Mouse (Mus musculus) thymus, adult 18-20 months (tissue): ENCODE results near the gene Rcn3.
"Not testable (repeated sequence)": the region's sequence is repeated elsewhere in the genome, so short reads cannot be mapped to it uniquely, and the experiment has no call there.

ENCODE experiments used
- DNase-seq, 2 experiments: peaks; one replicate each; pipeline ENCODE4 v3.0.0; 2022; ENCODE audit warnings: mixed read lengths in 2 of 2

The Rcn3 gene

DNA sequence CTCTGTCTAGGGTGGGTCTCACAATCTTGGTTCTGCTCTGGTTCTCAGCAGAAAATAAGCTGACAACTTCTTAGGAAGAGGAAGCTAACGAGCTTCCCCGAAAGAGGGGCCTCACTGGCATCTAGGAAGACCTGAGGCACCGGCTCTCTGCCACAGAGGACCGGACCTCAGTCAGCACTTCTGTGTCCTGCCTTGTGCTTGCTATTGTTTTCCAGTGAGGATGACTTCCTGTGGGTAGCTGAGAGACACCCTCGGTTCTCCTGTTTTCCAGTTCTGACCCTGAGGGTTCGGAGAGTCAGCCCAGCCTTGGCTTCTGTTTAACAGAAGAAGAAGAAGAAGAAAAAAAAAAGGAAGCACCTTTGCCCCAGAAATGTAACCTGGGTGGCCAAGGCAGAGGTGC is 5.5 kb upstream of the Rcn3 start:
- DNase-seq: no peak

DNA sequence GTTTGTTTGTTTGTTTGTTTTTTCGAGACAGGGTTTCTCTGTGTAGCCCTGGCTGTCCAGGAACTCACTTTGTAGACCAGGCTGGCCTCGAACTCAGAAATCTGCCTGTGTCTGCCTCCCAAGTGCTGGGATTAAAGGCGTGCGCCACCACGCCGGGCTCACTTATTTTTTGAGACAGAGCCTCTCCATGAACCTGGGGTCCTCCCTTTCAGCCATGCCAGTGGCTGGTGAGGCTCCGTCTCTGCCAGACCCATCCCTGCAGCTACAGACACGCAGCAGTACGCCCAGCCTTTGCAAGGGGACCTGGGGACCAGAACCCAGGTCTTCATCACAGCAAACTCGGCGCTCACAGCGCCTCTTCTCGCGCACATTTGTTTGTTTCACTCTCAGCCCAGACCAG is 3.9 kb upstream of the Rcn3 start:
- not testable (repeated sequence) for DNase-seq

DNA sequence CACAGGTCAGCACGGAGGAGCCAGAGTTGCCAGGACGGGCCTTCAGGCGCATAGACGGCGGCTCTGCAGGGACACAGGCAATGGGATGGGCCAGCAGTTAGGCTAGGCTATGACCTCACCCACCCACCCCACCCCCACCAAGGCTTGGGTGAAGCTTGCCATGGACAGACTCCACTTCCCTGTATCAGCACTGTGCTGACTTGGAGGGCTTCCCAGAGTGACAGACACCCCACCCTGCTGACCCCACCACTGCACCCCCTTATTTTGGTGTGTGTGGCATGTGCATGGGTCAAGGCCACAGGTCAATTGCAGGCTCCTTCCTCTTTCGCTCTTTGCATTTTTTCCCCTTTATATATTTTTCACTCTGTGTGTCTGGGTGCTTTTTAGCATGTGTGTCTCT is 3.3 kb upstream of the Rcn3 start:
- no peak for DNase-seq

DNA sequence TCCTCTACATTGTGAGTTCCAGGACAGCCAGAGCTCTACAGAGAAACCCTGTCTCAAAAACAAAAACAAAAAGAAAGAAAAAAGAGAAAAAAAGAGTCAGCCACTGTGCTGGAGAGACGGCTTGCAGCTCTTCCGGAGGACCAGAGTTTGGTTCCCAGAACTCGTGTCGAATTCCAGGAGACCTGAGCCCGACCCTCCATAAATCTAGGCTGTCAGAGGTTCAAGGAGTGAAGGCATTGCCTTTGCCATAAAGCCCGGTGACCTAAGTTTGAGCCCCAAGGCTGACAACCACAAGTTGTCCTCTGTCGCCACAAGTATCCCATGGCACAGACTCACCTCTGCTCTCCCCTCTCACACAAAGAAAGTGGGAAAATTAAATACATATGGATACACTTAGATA is 2.1 kb upstream of the Rcn3 start:
- no peak for DNase-seq

DNA sequence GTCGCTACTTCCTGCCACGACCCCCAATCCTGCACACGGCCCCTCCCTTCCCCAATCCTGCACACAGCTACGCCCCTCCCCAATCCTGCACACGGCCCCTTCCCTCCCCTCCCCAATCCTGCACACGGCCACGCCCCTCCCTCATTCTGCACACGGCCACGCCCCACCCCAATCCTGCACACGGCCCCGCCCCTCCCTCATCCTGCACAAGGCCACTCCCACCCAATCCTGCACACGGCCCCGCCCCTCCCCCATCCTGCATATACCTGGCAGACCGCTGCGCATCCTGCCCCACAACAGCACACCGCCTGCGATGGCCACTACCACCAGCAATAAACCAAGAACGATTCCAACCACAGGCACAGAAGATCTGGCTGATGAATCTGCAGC is 1.5 kb upstream of the Rcn3 start:
- DNase-seq: no peak

DNA sequence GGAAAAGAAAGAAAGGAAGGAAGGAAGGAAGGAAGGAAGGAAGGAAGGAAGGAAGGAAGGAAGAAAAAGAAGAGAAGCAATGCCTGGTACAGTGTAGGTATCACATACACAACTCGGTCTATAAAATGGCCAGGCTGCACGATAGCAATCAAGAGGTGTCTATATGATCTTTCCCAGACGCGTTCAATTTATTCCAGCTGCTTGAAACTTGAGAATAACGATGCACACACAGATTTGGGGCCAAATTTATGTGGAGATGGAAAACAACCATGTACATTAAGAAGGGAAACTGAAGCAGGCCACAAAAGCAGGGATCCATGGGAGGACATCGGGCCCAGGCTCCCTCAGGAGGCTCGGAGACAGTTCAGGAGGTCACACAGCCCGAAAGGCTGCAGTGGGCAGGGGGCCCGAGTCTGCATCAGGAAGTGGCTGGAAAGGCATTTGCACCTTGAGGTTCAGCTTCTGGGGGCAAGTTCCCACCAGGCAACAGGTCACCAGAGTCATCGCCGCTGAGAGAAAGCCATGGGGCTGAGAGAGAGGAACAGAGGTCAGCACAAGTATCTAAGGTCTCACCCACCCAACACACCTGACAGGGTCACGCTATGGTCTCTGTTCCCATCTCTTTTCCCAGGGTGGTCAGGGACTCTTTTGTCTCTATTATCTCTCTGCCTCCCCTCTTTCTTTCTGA is 951 bp upstream of the Rcn3 start:
- no peak for DNase-seq

DNA sequence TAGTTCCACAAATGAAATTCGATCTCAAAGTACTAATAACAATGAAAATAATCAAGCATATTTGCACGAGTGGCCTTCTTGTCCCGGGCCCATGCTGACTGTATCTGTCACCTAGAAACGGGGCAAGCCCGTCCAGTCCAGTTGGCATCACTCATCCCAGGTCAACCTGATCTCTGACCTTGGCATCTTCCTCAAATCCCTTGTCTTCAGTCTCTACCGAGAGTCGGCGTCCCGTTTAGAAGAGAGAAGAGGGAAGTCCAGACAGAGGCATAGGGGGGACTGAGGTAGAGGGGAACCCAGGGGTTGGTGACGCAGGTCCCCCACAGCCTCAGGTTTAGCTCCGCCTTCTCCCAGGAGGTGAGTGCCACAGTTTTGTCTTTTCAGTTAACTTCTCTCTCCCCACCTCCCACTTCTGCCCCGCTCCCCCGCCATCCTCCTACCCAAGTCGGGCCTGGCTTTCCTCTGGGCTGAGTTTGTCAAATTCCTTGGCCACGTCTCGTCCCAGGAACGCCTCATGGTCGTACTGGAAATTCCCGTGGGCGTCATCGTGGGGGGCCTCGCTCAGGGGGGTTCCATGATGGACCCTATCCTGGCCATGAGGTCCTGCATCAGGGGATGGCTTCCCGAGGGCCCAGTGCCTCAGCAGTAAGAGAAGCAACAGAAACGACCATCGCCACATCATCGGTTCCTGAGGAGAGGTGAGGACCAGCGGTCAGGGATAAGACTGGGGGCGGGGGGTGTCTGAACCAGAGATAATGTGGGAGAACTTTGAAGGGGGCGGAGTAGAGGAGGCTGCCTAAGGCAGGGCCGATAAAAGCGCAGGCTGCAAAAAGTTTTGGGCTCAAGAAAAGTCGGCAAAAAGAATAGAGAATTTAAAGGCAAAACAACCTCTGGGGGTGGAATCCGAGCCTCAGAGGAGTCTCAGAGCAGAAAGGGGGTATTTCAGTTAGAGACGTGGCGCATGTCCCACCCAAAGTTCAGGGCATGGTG is 725 bp downstream of the Rcn3 start:
- no peak for DNase-seq

DNA sequence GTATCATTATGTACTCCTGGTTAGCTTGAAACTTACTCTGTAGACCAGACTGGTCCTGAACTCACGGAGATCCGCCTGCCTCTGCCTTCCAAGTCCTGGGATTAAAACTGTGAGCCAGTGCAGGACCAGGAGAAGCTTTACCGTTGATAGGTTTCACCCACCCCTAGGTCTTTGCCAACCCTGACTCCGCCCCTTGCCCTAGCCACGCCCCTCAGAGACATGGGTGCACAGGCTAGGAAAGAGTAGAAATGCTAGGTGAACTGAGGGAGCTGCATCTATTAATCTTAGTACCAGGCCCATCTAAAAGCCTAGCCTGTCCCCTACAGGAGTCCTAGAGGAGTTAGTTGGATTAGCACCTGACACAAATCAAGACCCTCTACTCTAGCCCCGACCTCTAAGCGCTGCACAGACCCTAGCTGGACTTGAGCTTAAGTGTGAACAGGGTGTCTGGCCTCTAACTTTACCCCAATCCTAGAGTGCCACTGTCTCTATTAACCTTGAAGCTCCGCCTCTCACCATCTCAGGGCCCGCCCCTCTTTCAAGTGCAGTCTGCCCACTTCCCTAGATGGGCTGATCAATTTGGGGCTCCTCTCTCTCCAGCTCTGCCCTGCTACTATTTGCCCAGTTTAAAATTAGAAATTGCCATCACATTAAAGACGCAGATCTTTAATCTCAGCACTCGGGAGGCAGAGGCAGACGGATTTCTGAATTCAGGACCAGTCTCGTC is 1.6 kb downstream of the Rcn3 start:
- DNase-seq: no peak

DNA sequence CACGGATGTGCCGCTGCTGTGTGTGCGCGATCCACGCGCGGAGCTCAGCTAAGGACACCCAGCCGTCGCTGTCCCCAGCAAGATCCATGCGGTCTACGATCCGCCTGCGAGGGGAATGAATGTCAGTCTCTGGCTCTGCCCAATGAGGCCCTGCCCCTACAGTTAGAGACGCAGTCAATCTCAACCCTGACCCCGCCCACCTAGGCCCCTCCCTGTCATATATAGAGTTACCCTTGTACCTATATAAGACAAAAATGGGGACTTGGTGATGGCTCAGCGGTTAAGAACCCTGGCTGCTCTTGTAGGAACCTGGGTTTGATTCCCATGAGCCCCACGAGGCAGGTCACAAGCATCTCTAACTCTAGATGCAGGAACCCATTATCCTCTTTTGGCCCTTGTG is 3.4 kb downstream of the Rcn3 start:
- no peak for DNase-seq

DNA sequence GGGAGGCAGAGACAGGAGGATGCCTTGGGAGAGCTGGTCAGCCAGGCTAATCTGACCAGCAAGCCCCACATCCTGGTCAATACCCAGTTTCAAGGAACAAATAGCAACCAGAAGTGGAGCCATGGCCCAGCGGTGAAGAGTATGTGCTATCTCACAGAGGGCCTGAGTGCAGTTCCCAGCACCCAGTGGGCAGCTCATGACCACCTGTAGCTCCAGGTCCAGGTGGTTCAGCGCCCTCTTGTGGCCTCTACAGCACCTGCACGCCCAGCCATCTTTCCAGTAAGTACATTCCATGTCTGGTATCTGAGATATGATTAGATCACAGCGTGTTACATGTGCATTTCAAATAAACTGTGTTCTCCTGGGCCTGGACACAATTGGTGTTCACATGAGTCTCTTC is 5.9 kb downstream of the Rcn3 start:
- DNase-seq: no peak

DNA sequence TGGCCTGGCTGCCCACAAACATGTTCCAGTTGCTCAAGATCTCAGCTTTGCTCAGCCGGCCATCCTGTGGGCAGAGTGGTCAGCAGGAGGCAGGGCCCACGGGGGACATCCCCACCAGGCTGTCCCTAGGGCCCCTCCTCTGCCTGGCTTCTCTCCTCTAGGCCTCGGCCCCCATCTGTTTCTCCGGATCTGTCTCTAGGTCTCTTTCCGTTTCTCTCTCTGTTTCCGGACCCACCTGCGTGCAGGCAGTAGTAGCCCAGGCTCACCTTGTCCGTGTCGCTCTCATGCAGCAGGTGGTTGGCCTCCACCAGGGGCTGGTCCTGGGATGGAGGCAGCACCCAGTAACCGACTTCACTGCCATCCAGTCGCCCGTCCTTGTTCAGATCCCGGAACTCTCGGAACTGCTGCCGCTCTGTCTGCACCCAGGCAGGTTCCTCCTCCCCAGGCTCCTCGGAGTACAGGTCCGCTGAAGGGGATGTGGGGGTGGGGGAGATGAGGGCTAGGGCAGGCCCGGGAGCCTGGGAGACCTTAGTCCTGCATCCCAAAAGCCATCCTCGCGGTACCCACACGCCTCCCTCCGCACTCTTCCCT is 8.6 kb downstream of the Rcn3 start:
- DNase-seq: no peak

DNA sequence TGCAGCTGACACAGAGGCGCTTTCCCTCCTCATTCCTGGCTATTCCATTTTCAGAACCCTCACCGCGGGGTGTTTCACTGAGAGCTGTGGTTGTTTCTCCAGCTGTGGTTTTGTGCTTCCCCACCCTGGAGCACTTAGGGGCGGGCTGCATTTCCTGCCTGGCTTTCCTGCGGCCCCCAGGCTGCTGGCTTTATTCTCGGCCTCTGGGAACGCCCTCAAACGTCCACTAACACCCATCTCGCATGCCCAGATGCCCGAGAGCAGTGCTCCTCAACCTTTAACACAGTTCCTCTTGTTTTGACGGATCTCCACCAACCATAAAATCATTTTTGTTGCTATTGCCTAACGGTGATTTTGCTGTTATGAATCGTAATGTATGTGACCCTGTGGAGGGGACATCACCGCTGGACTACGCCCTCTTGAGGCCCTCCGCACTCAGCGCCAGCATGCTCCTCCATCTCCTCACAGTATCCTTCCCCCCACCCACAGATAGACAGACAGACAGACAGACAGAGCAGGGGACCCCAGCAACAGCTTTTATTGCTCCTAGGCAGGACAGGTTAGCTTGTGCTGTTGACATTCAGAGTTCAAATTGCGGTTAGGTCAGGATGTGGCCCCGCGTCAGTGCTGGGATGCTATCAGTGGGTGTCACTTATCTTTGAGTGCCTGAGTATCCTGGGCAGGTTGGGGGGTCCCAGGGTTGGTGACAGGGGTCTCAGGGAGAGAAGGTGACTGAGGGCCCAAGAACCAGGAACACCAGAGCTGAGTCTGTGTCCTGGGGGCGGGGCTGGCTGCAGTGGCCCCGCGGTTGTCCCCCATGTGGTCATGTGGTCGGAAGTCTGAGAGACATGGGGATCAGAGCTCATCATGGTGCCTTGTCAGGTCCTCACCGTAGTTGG is 9.4 kb downstream of the Rcn3 start:
- DNase-seq: peak; percentile 28 to 41

DNA sequence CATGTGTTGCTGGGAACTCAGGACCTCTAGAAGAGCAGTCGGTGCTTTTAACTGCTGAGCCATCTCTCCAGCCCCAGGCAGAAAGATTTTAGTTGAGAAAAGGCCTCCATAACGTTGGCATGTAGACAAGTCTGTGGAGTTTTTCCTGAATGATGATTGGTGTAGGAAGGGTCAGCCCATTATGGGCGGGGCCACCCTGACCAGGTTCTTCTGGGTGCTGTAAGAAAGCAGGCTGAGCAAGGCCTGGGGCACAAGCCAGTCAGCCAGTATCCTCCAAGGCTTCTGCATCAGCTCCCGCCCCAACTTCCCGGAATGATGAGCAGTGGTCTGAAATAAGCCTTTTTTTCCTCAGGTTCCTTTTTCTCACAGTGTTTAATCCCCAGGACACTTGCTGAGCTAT is 11.0 kb downstream of the Rcn3 start:
- no peak for DNase-seq

DNA sequence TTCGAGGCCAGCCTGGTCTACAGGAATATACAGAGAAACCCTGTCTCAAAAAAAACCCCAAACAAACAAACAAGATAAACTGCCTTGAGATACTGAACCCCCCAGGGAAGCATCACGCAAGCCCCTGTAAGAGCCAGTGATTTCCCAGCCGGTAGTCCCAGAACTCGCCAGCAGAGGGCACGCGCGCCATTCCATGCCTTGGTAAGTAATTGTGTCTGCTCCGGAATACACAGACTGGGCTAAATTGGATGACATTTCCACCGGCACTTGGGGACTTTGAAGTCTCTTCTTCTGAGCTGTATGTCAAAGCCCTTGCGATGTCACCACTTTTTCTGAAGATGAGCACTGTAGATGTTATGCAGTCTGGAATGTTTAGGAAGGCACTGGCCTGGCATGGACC is 12.2 kb downstream of the Rcn3 start:
- DNase-seq: peak; percentile 80 to 83

DNA sequence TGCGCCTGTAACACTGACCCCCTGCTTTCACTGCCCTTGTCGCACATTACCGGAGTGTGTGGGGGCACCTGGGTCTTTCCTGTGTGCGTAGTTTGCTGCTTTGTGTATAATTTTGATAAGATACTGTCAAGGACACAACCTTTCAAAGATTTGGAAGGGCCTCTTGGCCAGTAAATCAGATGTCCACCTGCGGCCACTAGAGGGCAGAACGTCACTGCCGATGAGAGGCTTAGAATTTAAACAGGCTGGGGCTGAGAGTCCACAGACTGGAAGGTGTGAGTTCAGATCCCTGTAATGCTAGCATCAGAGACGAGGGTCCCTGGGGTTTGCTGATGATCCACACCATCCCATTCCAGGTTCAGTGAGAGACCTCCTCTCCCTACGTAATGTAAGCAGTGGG is 13.5 kb downstream of the Rcn3 start:
- DNase-seq: peak in 1 of 2 experiments; percentile 47

DNA sequence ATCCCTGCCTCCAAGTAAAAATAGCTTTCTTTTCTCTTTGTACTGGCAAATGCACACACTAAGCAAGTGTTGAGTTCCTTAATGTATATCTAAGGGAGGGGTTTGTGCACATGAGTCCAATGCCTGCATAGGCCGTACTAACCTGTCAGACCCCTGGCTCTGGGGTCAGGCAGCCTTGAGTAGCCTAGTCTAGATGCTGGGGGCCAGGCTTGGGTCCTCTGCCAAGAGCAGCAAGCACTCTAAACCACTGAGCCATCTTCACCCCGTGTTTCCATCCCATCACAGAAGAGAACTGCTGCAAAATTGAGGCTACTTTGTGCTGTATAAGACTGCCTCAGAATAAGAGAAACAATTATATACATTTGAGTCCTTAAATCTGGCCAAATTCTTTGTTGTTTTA is 14.2 kb downstream of the Rcn3 start:
- no peak for DNase-seq

DNA sequence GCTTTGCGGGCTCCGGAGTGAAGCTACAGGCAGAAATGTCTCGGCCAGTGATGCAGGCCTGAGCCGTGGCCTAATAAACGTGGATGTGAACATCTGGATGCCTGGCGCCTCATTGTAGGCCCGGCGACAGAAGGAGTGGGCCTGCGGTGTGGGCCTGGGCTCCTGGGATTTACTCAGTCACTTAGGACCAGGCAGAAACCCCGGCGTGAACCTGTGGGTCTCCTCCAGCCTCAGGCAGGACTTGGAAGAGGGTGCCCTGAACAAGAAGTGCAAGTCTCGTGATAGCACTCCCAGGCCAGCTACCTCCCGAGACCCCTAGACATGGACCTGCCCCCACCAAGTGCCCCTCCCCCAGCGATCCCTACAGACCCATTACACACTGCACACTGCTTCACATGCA is 14.7 kb downstream of the Rcn3 start:
- no peak for DNase-seq

DNA sequence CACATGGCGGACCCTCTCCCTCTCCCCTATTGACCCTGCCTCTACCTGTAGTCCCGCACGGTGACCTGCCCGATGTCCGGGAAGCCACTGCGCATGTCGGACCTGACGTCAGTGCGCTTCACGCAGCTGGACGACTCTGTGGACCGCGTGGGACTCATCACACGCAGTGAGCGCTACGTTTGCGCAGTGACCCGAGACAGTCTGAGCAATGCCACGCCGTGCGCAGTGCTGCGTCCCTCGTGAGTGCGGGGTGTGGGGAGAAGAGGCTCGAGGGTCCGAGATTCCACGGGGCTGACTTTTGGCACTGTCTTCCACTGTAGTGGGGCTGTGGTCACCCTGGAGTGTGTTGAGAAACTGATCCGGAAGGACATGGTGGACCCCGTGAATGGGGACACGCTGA is 15.5 kb downstream of the Rcn3 start:
- DNase-seq: no peak

DNA sequence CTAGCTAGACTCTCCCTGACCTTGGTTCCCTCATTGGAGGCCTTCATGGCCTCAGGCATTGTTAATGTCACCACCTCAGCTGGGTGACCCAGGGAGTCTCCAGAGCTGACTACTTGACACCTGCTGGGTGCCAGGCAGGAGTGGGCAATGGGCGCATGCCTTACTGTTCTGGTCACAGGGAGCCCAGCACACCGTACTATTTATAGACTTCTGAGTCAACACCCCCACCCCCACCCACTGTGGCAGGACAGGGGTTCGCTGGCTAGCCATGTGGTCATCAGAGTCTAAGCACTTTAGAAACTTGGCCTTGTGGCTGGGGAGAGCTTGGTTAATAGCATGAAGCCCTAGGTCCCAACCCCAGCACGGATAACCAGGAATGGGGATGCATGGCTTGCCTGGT is 16.6 kb downstream of the Rcn3 start:
- DNase-seq: no peak

DNA sequence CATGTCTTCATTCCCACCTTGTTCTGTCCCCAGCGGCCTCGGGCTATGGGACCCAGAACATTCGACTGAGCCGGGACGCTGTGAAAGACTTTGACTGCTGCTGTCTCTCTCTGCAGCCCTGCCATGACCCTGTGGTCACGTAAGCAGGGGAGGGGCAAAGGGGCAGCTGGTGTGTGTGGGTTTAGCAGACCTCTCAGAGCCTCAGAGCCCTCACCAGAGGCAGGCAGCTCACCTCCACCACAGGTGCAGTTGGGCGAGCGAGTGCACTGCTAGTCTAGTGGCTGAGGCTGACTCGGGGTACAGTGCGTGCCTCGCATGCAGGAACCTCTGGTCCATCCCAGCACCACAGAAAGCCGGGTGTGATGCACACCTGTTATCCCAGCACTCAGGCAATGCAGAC is 18.1 kb downstream of the Rcn3 start:
- no peak for DNase-seq

DNA sequence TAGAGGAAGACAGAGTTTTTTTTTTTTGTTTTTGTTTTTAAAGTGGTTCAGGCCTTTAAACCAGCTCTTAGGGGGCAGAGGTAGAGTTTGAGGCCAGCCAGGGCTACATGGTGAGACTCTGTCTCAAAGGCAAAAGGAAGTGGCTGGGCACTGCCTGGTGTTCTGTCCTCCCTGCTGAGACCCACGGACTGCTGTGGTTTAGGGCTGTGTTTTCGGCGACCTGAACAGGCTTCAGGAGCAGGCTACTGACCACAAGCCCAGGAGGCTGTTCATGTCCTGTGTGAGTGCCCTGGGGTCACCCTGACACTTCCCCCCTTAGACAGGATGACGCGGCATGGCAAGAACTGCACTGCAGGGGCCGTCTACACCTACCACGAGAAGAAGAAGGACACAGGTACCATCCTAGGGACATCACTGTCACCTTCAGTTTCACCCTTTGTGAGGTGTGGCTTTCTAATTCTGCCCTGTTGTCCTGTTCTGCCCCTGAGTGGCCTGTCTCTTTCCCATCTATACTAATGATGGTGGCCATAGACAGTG is 18.8 kb downstream of the Rcn3 start:
- DNase-seq: no peak

DNA sequence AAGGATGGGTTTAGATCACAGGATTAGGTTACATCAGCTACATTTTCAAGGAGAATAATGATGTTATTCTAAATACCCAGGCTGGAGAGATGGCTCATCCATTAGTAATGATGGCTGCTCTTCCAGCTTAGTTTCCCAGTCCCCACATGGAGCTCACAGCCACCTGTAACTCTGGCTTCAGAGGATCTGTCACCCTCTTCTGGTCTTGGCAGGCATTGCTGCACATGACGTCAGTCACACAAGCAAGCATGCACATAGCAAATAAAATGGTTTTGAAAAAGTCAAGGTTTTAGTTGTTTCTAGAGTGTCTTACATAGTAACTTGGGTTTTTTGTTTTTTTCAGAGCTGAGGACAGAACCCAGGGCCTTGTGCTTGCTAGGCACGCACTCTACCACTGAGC is 19.8 kb downstream of the Rcn3 start:
- no peak for DNase-seq
